Mouse (Mus musculus) heart, embryonic 13.5 days (tissue): Measurements from ENCODE around the gene Stxbp2. TPM values are rescaled to one million over a fixed set of nuclear protein-coding genes. Genes with fewer than 3 reads are reported as not detected.

Experiments used
- ATAC-seq: fragments of 200-750 bp; cut with Nextera tagmentation; 2 replicates; pipeline ENCODE4 v1.8.0; 2017; ENCODE audit warnings: moderate TSS enrichment; ENCODE audit not compliant: insufficient number of reproducible peaks, low FRiP score, low TSS enrichment; ENCODE audit errors: extremely low read depth
- H3K27ac ChIP-seq: fragments of 300-500 bp; sonication (generic); replicated peaks from 2 replicates; pipeline ENCODE4 v1.5.1; 2015; ENCODE audit warnings: moderate library complexity, mild to moderate bottlenecking, inconsistent platforms
- H3K27me3 ChIP-seq: fragments of 300-500 bp; sonication (generic); replicated peaks from 2 replicates; pipeline ENCODE4 v1.6.1; 2015; ENCODE audit warnings: mild to moderate bottlenecking, inconsistent platforms
- H3K36me3 ChIP-seq: fragments of 300-500 bp; sonication (generic); 2 replicates; pipeline ENCODE4 v1.6.1; 2015; ENCODE audit warnings: mild to moderate bottlenecking, inconsistent platforms
- H3K4me1 ChIP-seq: fragments of 300-500 bp; sonication (generic); 2 replicates; pipeline ENCODE4 v1.6.1; 2015; ENCODE audit warnings: inconsistent platforms
- H3K4me2 ChIP-seq: fragments of 300-500 bp; sonication (generic); 2 replicates; pipeline ENCODE4 v1.6.1; 2015; ENCODE audit warnings: inconsistent platforms, mild to moderate bottlenecking, moderate library complexity
- H3K4me3 ChIP-seq: fragments of 300-500 bp; sonication (generic); 2 replicates; pipeline ENCODE4 v1.5.1; 2015; ENCODE audit warnings: moderate library complexity, mild to moderate bottlenecking, inconsistent platforms
- H3K9ac ChIP-seq: fragments of 300-500 bp; sonication (generic); 2 replicates; pipeline ENCODE4 v1.6.1; 2015; ENCODE audit warnings: inconsistent platforms, mild to moderate bottlenecking, moderate library complexity
- H3K9me3 ChIP-seq: fragments of 300-500 bp; sonication (generic); 2 replicates; pipeline ENCODE4 v1.6.1; 2016; ENCODE audit warnings: inconsistent platforms
- WGBS: fragments of 180-500 bp; shearing (Covaris S2); methylation state at CpG from one replicate; pipeline ENCODE4 v1.1.7; 2015; ENCODE audit warnings: mixed read lengths; 5-methylcytosine and 5-hydroxymethylcytosine counted together
- polyA plus RNA-seq: library from polyadenylated mRNA; unstranded; fragments of >200 nt; fragmentation: Nextera tagmentation; extraction: Ambion mirVana; gene quantifications from 2 replicates; pipeline ENCODE4 v1.2.1, GENCODE M21; 2015

The Stxbp2 gene
- polyA plus RNA-seq, 1 experiment from 2014 or later, result 51.8 TPM

- no peak overlapping the region for H3K4me3 ChIP-seq
- no peak overlapping the region for H3K9ac ChIP-seq
- ATAC-seq, result no peak
- no peak overlapping the region for H3K4me2 ChIP-seq
- no peaks in the 10 kb centered on the region for H3K9me3 ChIP-seq
- WGBS, result 19% methylated on average over 5 of the region's 5 CpGs
- H3K27me3 ChIP-seq, result 0 out of 2 replicates have a peak, but pooled peaks cover 4% of the 10 kb centered on the region
- no peak overlapping the region for H3K27ac ChIP-seq
- H3K36me3 ChIP-seq, result peaks cover 10% of the 10 kb centered on the region; the same call in 1 of the 2 replicates
- H3K4me1 ChIP-seq, result no peaks in the 10 kb centered on the region
Observed at GRCm38 (mm10) chr8:3645804-3646203, 15.0 kb downstream of the Stxbp2 start.

GRCm38 (mm10) chr8:3646824-3647531 lies 16.2 kb downstream of the Stxbp2 start:
- H3K4me2 ChIP-seq, result no peak overlapping the region
- H3K4me1 ChIP-seq, result no peaks in the 10 kb centered on the region
- no peak overlapping the region for H3K27ac ChIP-seq
- no peak overlapping the region for H3K4me3 ChIP-seq
- WGBS, result 72% methylated on average over 6 of the region's 6 CpGs
- H3K36me3 ChIP-seq, result peaks cover 7% of the 10 kb centered on the region; the same call in 1 of the 2 replicates
- 0 out of 2 replicates have a peak, but pooled peaks cover 4% of the 10 kb centered on the region for H3K27me3 ChIP-seq
- H3K9me3 ChIP-seq, result no peaks in the 10 kb centered on the region
- no peak for ATAC-seq
- no peak overlapping the region for H3K9ac ChIP-seq

- Histone ChIP-seq H3K4me1 (no peaks in the 10 kb centered on the region), H3K9ac (no peak overlapping the region), H3K36me3 (peaks cover 4% of the 10 kb centered on the region; the same call in 1 of the 2 replicates), H3K9me3 (no peaks in the 10 kb centered on the region), H3K4me2 (no peak overlapping the region), H3K4me3 (no peak overlapping the region), H3K27me3 (0 out of 2 replicates have a peak, but pooled peaks cover 4% of the 10 kb centered on the region), H3K27ac (no peak overlapping the region)
- 70% methylated on average over 4 of the region's 4 CpGs for WGBS
- ATAC-seq, result no peak
Observed at GRCm38 (mm10) chr8:3647561-3647960, 16.8 kb downstream of the Stxbp2 start.

GRCm38 (mm10) chr8:3648268-3648667 lies 17.5 kb downstream of the Stxbp2 start:
- H3K27ac ChIP-seq, result no peak overlapping the region
- no peaks in the 10 kb centered on the region for H3K36me3 ChIP-seq
- 64% methylated on average over 2 of the region's 2 CpGs for WGBS
- no peak for ATAC-seq
- no peaks in the 10 kb centered on the region for H3K9me3 ChIP-seq
- H3K4me1 ChIP-seq, result no peaks in the 10 kb centered on the region
- no peak overlapping the region for H3K9ac ChIP-seq
- 0 out of 2 replicates have a peak, but pooled peaks cover 4% of the 10 kb centered on the region for H3K27me3 ChIP-seq
- H3K4me2 ChIP-seq, result no peak overlapping the region
- no peak overlapping the region for H3K4me3 ChIP-seq

- no peak for ATAC-seq
- 53% methylated on average over 1 of the region's 1 CpGs for WGBS
- 0 out of 2 replicates have a peak, but pooled peaks cover 7% of the 10 kb centered on the region for H3K27me3 ChIP-seq
- no peaks in the 10 kb centered on the region for H3K36me3 ChIP-seq
- H3K9ac ChIP-seq, result no peak overlapping the region
- no peak overlapping the region for H3K27ac ChIP-seq
- no peak overlapping the region for H3K4me3 ChIP-seq
- peak overlapping the region; percentile 35 for H3K4me2 ChIP-seq
- H3K4me1 ChIP-seq, result no peaks in the 10 kb centered on the region
- no peaks in the 10 kb centered on the region for H3K9me3 ChIP-seq
Observed at GRCm38 (mm10) chr8:3648990-3649389, 18.2 kb downstream of the Stxbp2 start.

- no peak for ATAC-seq
- Histone ChIP-seq H3K4me2 (no peak overlapping the region), H3K4me1 (no peaks in the 10 kb centered on the region), H3K4me3 (no peak overlapping the region), H3K27me3 (peaks cover 20% of the 10 kb centered on the region), H3K36me3 (no peaks in the 10 kb centered on the region), H3K9ac (no peak overlapping the region), H3K27ac (no peak overlapping the region), H3K9me3 (no peaks in the 10 kb centered on the region)
- WGBS, result 58% methylated on average over 3 of the region's 3 CpGs
Observed at GRCm38 (mm10) chr8:3652845-3653244, 22.1 kb downstream of the Stxbp2 start.

GRCm38 (mm10) chr8:3654726-3655508 lies 24.2 kb downstream of the Stxbp2 start:
- Histone ChIP-seq H3K4me2 (no peak overlapping the region), H3K4me1 (no peaks in the 10 kb centered on the region), H3K36me3 (no peaks in the 10 kb centered on the region), H3K9ac (no peak overlapping the region), H3K9me3 (no peaks in the 10 kb centered on the region), H3K4me3 (no peak overlapping the region), H3K27ac (no peak overlapping the region), H3K27me3 (peaks cover 22% of the 10 kb centered on the region)
- 63% methylated on average over 11 of the region's 11 CpGs for WGBS
- no peak; the same call in 1 of the 2 replicates for ATAC-seq

- WGBS, result 54% methylated on average over 3 of the region's 3 CpGs
- H3K4me2 ChIP-seq, result no peak within 1 kb of the TSS
- no peaks in the 10 kb centered on the region for H3K36me3 ChIP-seq
- H3K4me1 ChIP-seq, result no peaks in the 10 kb centered on the region
- no peak within 1 kb of the TSS for H3K27ac ChIP-seq
- no peak within 1 kb of the TSS for H3K9ac ChIP-seq
- ATAC-seq, result no peak
- no peak within 1 kb of the TSS for H3K4me3 ChIP-seq
- peaks cover 22% of the 10 kb centered on the region for H3K27me3 ChIP-seq
- H3K9me3 ChIP-seq, result no peaks in the 10 kb centered on the region
Observed at GRCm38 (mm10) chr8:3655526-3655925, 24.8 kb downstream of the Stxbp2 start, which contains the start of gene Retn. Retn (plus strand) TSS chr8:3655770.

- Histone ChIP-seq H3K36me3 (no peaks in the 10 kb centered on the region), H3K9me3 (no peaks in the 10 kb centered on the region), H3K4me2 (no peak overlapping the region), H3K27ac (no peak overlapping the region), H3K9ac (no peak overlapping the region), H3K4me1 (no peaks in the 10 kb centered on the region), H3K4me3 (no peak overlapping the region), H3K27me3 (peaks cover 22% of the 10 kb centered on the region)
- no peak for ATAC-seq
- WGBS, result 27% methylated on average over 7 of the region's 7 CpGs
Observed at GRCm38 (mm10) chr8:3656725-3657381, 26.1 kb downstream of the Stxbp2 start.

GRCm38 (mm10) chr8:3660889-3661288 lies 30.1 kb downstream of the Stxbp2 start:
- Histone ChIP-seq H3K36me3 (no peaks in the 10 kb centered on the region), H3K9me3 (no peaks in the 10 kb centered on the region), H3K27ac (no peak overlapping the region), H3K4me2 (no peak overlapping the region), H3K4me3 (no peak overlapping the region), H3K27me3 (peaks cover 22% of the 10 kb centered on the region), H3K4me1 (no peaks in the 10 kb centered on the region), H3K9ac (no peak overlapping the region)
- WGBS, result 69% methylated on average over 8 of the region's 8 CpGs
- no peak for ATAC-seq

- no peak for ATAC-seq
- Histone ChIP-seq H3K4me3 (no peak overlapping the region), H3K4me1 (no peaks in the 10 kb centered on the region), H3K9ac (no peak overlapping the region), H3K36me3 (no peaks in the 10 kb centered on the region), H3K27ac (no peak overlapping the region), H3K27me3 (0 out of 2 replicates have a peak, but pooled peaks cover 9% of the 10 kb centered on the region), H3K4me2 (no peak overlapping the region), H3K9me3 (no peaks in the 10 kb centered on the region)
- WGBS, result 50% methylated on average over 5 of the region's 5 CpGs
Observed at GRCm38 (mm10) chr8:3664405-3664804, 33.6 kb downstream of the Stxbp2 start.
